Mouse (Mus musculus) E14TG2a.4 (cell line): ENCODE measurements around the gene Bcl7b.

Experiments used
- CTCF ChIP-seq: conservative IDR thresholded peaks from 2 replicates; pipeline ENCODE4 v1.5.1; 2014; ENCODE audit warnings: low read length
- NANOG ChIP-seq: IDR thresholded peaks from 2 replicates; pipeline ENCODE4 v1.6.1; 2014; ENCODE audit warnings: borderline replicate concordance, low read length, mixed read lengths
- POU5F1 ChIP-seq: IDR thresholded peaks from 2 replicates; pipeline ENCODE4 v1.6.1; 2014; ENCODE audit warnings: low read length, borderline replicate concordance

DNA sequence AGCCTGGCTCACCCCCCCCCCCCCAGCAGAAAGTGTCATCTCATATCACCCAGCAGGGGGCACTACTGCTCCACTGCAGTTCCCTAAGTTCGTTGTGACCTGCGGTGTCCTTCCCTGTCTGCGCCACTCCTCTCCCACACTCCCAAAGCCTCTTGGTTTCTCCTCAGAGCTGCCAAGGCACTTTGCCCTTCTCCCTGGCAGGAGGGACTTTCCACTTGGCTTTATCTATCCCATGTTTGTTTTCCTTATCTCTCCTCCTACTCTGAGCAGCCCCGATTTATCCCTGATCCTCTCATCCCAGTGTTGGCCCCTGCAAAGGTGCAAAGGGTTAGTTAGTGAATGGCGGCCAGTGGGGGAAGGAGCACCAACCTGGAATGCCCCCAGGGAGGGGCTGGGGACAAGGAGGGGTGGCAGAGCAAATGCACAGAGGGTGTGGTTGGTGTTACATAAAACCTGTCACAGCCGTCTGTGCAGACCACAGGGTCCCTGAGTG is 49.4 kb upstream of the Bcl7b start:
- peak; percentile 76 for TF ChIP-seq CTCF
- TF ChIP-seq NANOG = no peak
- no peak for TF ChIP-seq POU5F1
